Mouse (Mus musculus) liver, embryonic 14.5 days (tissue): ENCODE results near the gene Rnaseh2c.

Experiments used
- CTCF ChIP-seq: IDR thresholded peaks from 2 replicates; pipeline ENCODE4 v1.5.1; 2016; ENCODE audit warnings: antibody characterized with exemption, low read depth, control low read depth
- EP300 ChIP-seq: IDR thresholded peaks from 2 replicates; pipeline ENCODE4 v1.6.1; 2016; ENCODE audit warnings: antibody characterized with exemption, low read depth

DNA sequence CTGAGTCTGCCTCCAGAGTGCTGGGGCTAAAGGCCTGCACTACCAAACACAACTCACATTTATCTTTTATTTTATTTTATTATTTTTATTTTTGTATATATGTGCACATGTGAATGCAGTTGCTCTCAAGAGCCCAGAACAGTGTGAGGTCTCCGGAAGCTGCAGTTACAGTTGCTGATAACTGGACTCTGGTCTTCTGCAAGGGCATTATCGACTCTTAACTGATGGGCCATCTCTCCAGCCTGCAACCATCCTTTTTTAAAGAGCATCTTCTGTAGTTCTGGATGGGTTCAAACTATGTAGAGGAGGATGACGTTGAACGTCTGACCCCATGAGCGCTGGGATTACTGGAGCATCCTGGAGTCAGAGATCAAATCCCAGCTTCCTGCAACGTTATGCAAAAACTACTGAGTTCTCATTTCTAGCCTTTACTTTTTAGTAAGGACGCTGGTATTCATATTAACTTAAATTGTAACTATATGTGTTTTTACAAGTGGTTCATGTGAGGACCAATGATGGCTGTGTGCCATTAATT, 34.4 kb downstream of the Rnaseh2c start:
- TF ChIP-seq CTCF (no peak), EP300 (no peak)
